Mouse (Mus musculus) MEL (cell line): ENCODE results near the gene Prpf18. TPM values are rescaled to one million over a fixed set of nuclear protein-coding genes. Genes with fewer than 3 reads are reported as not detected.

Experiments used
- DNase-seq: peaks from one replicate; pipeline ENCODE4 v3.0.0; 2011; ENCODE audit warnings: low read depth, low spot score
- H3K27ac ChIP-seq: 2 replicates; pipeline ENCODE4 v1.5.1; 2012; ENCODE audit warnings: low read depth, mild to moderate bottlenecking, control low read depth, low read length, moderate library complexity; ENCODE audit not compliant: control insufficient read depth
- H3K27me3 ChIP-seq, 2 experiments: fragments of 150-350 bp in 1 of 2; sonication (generic) in 1 of 2; 2 replicates each; pipeline ENCODE4 v1.6.1; 2012; ENCODE audit warnings: low read length in 2 of 2, mild to moderate bottlenecking in 2 of 2, improper control_type of control experiment in 1 of 2, moderate library complexity in 1 of 2; ENCODE audit not compliant: insufficient read depth in 2 of 2, control insufficient read depth in 1 of 2
- H3K36me3 ChIP-seq, 2 experiments: 2 replicates each; pipeline ENCODE4 v1.6.1; 2012 to 2014; ENCODE audit warnings: low read length in 2 of 2, improper control_type of control experiment in 1 of 2, inconsistent platforms in 1 of 2, mild to moderate bottlenecking in 1 of 2; ENCODE audit not compliant: insufficient read depth in 2 of 2, control insufficient read depth in 1 of 2
- H3K4me1 ChIP-seq, 2 experiments: fragments of 150-350 bp in 1 of 2; sonication (generic) in 1 of 2; 2 replicates each; pipeline ENCODE4 v1.6.1; 2012; ENCODE audit warnings: low read length in 2 of 2, improper control_type of control experiment in 1 of 2, mild to moderate bottlenecking in 1 of 2; ENCODE audit not compliant: insufficient read depth in 2 of 2, control insufficient read depth in 1 of 2
- H3K4me3 ChIP-seq, 2 experiments: fragments of 150-350 bp in 1 of 2; sonication (generic) in 1 of 2; 2 replicates each; pipeline ENCODE4 v1.5.1; 2012; ENCODE audit warnings: low read depth in 2 of 2, low read length in 2 of 2, mild to moderate bottlenecking in 2 of 2, moderate library complexity in 2 of 2, control low read depth in 1 of 2, improper control_type of control experiment in 1 of 2; ENCODE audit not compliant: control insufficient read depth in 1 of 2, insufficient read depth in 1 of 2
- H3K79me2 ChIP-seq: 2 replicates; pipeline ENCODE4 v1.6.1; 2012; ENCODE audit warnings: mild to moderate bottlenecking, low read length, moderate library complexity; ENCODE audit not compliant: control insufficient read depth, poor library complexity, insufficient read depth
- H3K9ac ChIP-seq: 2 replicates; pipeline ENCODE4 v1.6.1; 2012; ENCODE audit warnings: low read depth, mild to moderate bottlenecking, control low read depth, low read length, moderate library complexity; ENCODE audit not compliant: control insufficient read depth, poor library complexity, severe bottlenecking
- H3K9me3 ChIP-seq: fragments of 150-350 bp; sonication (generic); replicated peaks from 2 replicates; pipeline ENCODE4 v1.6.1; 2012; ENCODE audit warnings: mild to moderate bottlenecking, low read length, improper control_type of control experiment, moderate library complexity; ENCODE audit not compliant: insufficient read depth
- CHD1 ChIP-seq: IDR thresholded peaks from 2 replicates; pipeline ENCODE4 v1.6.1; 2012; ENCODE audit warnings: low read depth, mild to moderate bottlenecking, inconsistent platforms, low read length, improper control_type of control experiment
- CTCF ChIP-seq, 3 experiments: IDR thresholded peaks in 2 of 3; conservative IDR thresholded peaks in 1 of 3; 2 replicates each; pipeline ENCODE4 v1.5.1; 2011 to 2012; ENCODE audit warnings: low read length in 3 of 3, low read depth in 2 of 3, mild to moderate bottlenecking in 2 of 3, improper control_type of control experiment in 1 of 3, inconsistent platforms in 1 of 3, mixed read lengths in 1 of 3, moderate library complexity in 1 of 3; ENCODE audit not compliant: control insufficient read depth in 1 of 3, insufficient read depth in 1 of 3, poor library complexity in 1 of 3, severe bottlenecking in 1 of 3
- E2F4 ChIP-seq: IDR thresholded peaks from 2 replicates; pipeline ENCODE4 v1.6.1; 2011; ENCODE audit warnings: low read depth, low read length, improper control_type of control experiment, borderline replicate concordance
- EP300 ChIP-seq, 2 experiments: IDR thresholded peaks; 2 replicates each; pipeline ENCODE4 v1.6.1; 2011; ENCODE audit warnings: improper control_type of control experiment in 2 of 2, low read length in 2 of 2, low read depth in 1 of 2, mild to moderate bottlenecking in 1 of 2
- ETS1 ChIP-seq: IDR thresholded peaks from 2 replicates; pipeline ENCODE4 v1.6.1; 2012; ENCODE audit warnings: low read depth, mild to moderate bottlenecking, inconsistent platforms, low read length, improper control_type of control experiment, moderate library complexity
- GATA1 ChIP-seq: IDR thresholded peaks from 2 replicates; pipeline ENCODE4 v1.6.1; 2011; ENCODE audit warnings: low read depth, low read length, improper control_type of control experiment
- JUND ChIP-seq: IDR thresholded peaks from 2 replicates; pipeline ENCODE4 v1.6.1; 2011; ENCODE audit warnings: low read depth, mild to moderate bottlenecking, improper control_type of control experiment, low read length
- KAT2A ChIP-seq: conservative IDR thresholded peaks from 2 replicates; pipeline ENCODE4 v1.6.1; 2012; ENCODE audit warnings: low read depth, low read length, improper control_type of control experiment, inconsistent platforms
- MAFK ChIP-seq: IDR thresholded peaks from 2 replicates; pipeline ENCODE4 v1.6.1; 2011; ENCODE audit warnings: low read depth, mild to moderate bottlenecking, low read length, improper control_type of control experiment, borderline replicate concordance
- MAZ ChIP-seq: IDR thresholded peaks from 2 replicates; pipeline ENCODE4 v1.6.1; 2012; ENCODE audit warnings: low read depth, mild to moderate bottlenecking, inconsistent platforms, low read length, improper control_type of control experiment
- POLR2A ChIP-seq, 2 experiments: IDR thresholded peaks; 2 replicates each; pipeline ENCODE4 v1.6.1; 2011 to 2012; ENCODE audit warnings: low read length in 2 of 2, mild to moderate bottlenecking in 2 of 2, control low read depth in 1 of 2, improper control_type of control experiment in 1 of 2, low read depth in 1 of 2, moderate library complexity in 1 of 2; ENCODE audit not compliant: control insufficient read depth in 1 of 2, insufficient read depth in 1 of 2, poor library complexity in 1 of 2
- POLR2AphosphoS2 ChIP-seq: IDR thresholded peaks from 2 replicates; pipeline ENCODE4 v1.6.1; 2011; ENCODE audit warnings: low read length, improper control_type of control experiment
- POLR2AphosphoS5 ChIP-seq: IDR thresholded peaks from 2 replicates; pipeline ENCODE4 v1.6.1; 2012; ENCODE audit warnings: low read depth, borderline replicate concordance, mild to moderate bottlenecking, inconsistent platforms, low read length, moderate library complexity, mixed read lengths
- RAD21 ChIP-seq: IDR thresholded peaks from 2 replicates; pipeline ENCODE4 v1.6.1; 2011; ENCODE audit warnings: mild to moderate bottlenecking, low read depth, low read length, improper control_type of control experiment
- RCOR1 ChIP-seq: IDR thresholded peaks from 2 replicates; pipeline ENCODE4 v1.6.1; 2012; ENCODE audit warnings: low read depth, mild to moderate bottlenecking, inconsistent platforms, low read length, improper control_type of control experiment
- SIN3A ChIP-seq: IDR thresholded peaks from 2 replicates; pipeline ENCODE4 v1.6.1; 2012; ENCODE audit warnings: low read length, improper control_type of control experiment, inconsistent platforms
- SMC3 ChIP-seq: IDR thresholded peaks from 2 replicates; pipeline ENCODE4 v1.6.1; 2011; ENCODE audit warnings: low read depth, low read length, improper control_type of control experiment
- TAL1 ChIP-seq: IDR thresholded peaks from 2 replicates; pipeline ENCODE4 v1.6.1; 2012; ENCODE audit warnings: mild to moderate bottlenecking, inconsistent platforms, low read length, moderate library complexity, mixed read lengths
- TCF12 ChIP-seq: IDR thresholded peaks from 2 replicates; pipeline ENCODE4 v1.6.1; 2014; ENCODE audit warnings: low read depth, mild to moderate bottlenecking, inconsistent platforms, low read length, improper control_type of control experiment, moderate library complexity
- UBTF ChIP-seq: IDR thresholded peaks from 2 replicates; pipeline ENCODE4 v1.6.1; 2012; ENCODE audit warnings: low read depth, mild to moderate bottlenecking, inconsistent platforms, low read length, improper control_type of control experiment, moderate library complexity, borderline replicate concordance; ENCODE audit not compliant: insufficient read depth
- USF1 ChIP-seq: IDR thresholded peaks from 2 replicates; pipeline ENCODE4 v1.6.1; 2014; ENCODE audit warnings: low read depth, mild to moderate bottlenecking, inconsistent platforms, low read length, improper control_type of control experiment, moderate library complexity
- ZKSCAN1 ChIP-seq: IDR thresholded peaks from 2 replicates; pipeline ENCODE4 v1.6.1; 2012; ENCODE audit warnings: low read depth, mild to moderate bottlenecking, inconsistent platforms, low read length, improper control_type of control experiment, moderate library complexity
- ZMIZ1 ChIP-seq: IDR thresholded peaks from 2 replicates; pipeline ENCODE4 v1.6.1; 2012; ENCODE audit warnings: low read depth, mild to moderate bottlenecking, inconsistent platforms, low read length, improper control_type of control experiment, moderate library complexity
- polyA plus RNA-seq, 2 experiments: library from polyadenylated mRNA; stranded (reverse) in 1 of 2; unstranded in 1 of 2; fragments of >175 nt in 1 of 2; fragments of >200 nt in 1 of 2; gene quantifications; 2 replicates each; pipeline versions ENCODE4 v1.2.1 to v1.2.4; 2012; ENCODE audit warnings: low replicate concordance in 2 of 2, low read depth in 1 of 2; ENCODE audit not compliant: insufficient read length in 2 of 2, insufficient read depth in 1 of 2, missing spikeins in 1 of 2
- total RNA-seq: library from RNA; depleted of rRNA; stranded (reverse); fragments of 300-350 nt; gene quantifications from 2 replicates; pipeline ENCODE4 v1.2.3, GENCODE M21; 2012

Prpf18 gene
- total and polyA plus RNA-seq, 3 experiments, result 26.3 to 31.2 TPM; not detected in 1

- TF ChIP-seq RCOR1 (no peak), POLR2AphosphoS2 (no peak), JUND (no peak), SMC3 (no peak), MAFK (no peak), EP300 (IDR thresholded peaks at IDR 0.05; ENCODE audit: low read depth in 1 of 2, low read length in 2 of 2) (no peak), UBTF (no peak), CTCF (IDR thresholded peaks at IDR 0.05 in 2 of 3, conservative IDR thresholded peaks at IDR 0.05 in 1 of 3; ENCODE audit: control insufficient read depth in 1 of 3, insufficient read depth in 1 of 3, low read depth in 2 of 3, low read length in 3 of 3, poor library complexity in 1 of 3, severe bottlenecking in 1 of 3) (no peak), KAT2A (no peak), USF1 (no peak), TCF12 (no peak), MAZ (no peak), RAD21 (no peak)
- no peak for DNase-seq
Observed at GRCm38 (mm10) chr2:4587685-4588409, 64.1 kb downstream of the Prpf18 start.

DNA sequence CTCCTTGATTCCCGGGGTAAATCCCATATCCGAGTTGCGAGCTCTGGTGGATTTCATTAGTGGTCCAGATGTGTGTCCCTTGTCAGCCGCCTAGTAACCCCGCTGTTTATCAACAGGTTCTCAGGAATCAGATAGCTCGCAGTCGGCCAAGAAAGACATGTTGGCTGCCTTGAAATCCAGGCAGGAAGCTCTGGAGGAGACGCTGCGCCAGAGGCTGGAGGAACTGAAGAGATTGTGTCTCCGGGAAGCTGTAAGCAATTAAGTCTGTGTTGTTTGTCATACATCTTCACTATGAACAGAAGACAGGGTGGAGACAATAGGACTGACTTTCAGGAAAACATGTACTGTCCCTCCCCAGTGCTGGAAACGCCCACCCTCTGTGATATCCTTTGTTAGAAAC, 65.7 kb downstream of the Prpf18 start:
- no peaks in the 10 kb centered on the region for H3K4me1 ChIP-seq
- TF ChIP-seq MAFK, result no peak
- TF ChIP-seq KAT2A, result no peak
- TF ChIP-seq ZKSCAN1, result no peak
- TF ChIP-seq RAD21, result no peak
- TF ChIP-seq ZMIZ1, result no peak
- no peak for TF ChIP-seq ETS1
- no peak for TF ChIP-seq POLR2AphosphoS5
- TF ChIP-seq POLR2A (IDR thresholded peaks at IDR 0.05; ENCODE audit: control insufficient read depth in 1 of 2, insufficient read depth in 1 of 2, low read depth in 1 of 2, low read length in 2 of 2, poor library complexity in 1 of 2), result no peak
- no peak for TF ChIP-seq RCOR1
- TF ChIP-seq GATA1, result no peak
- no peak for TF ChIP-seq TAL1
- TF ChIP-seq CHD1, result no peak
- no peak for TF ChIP-seq SIN3A
- TF ChIP-seq E2F4, result no peak
- no peaks in the 10 kb centered on the region for H3K9me3 ChIP-seq
- no peak overlapping the region for H3K9ac ChIP-seq
- no peak overlapping the region for H3K4me3 ChIP-seq
- no peaks in the 10 kb centered on the region for H3K27me3 ChIP-seq
- H3K79me2 ChIP-seq, result no peaks in the 10 kb centered on the region
- no peak overlapping the region for H3K27ac ChIP-seq
- no peak for DNase-seq
- peaks cover 0 to 25% of the 10 kb centered on the region in 2 experiments; a peak in 2 of 4 replicates for H3K36me3 ChIP-seq

More at GRCm38 (mm10) chr2:4587685-4588409, 64.1 kb downstream of the Prpf18 start:
- Histone ChIP-seq H3K36me3 (peaks cover 0 to 26% of the 10 kb centered on the region in 2 experiments; a peak in 2 of 4 replicates), H3K9ac (no peak overlapping the region), H3K4me1 (no peaks in the 10 kb centered on the region), H3K27ac (no peak overlapping the region), H3K9me3 (no peaks in the 10 kb centered on the region), H3K4me3 (no peak overlapping the region), H3K27me3 (no peaks in the 10 kb centered on the region), H3K79me2 (no peaks in the 10 kb centered on the region)
